Mouse (Mus musculus) liver, embryonic 14.5 days (tissue): Measurements from ENCODE around the gene Capn15. TPM values are rescaled to one million over a fixed set of nuclear protein-coding genes. Genes with fewer than 3 reads are reported as not detected.

Experiments
- ATAC-seq: fragments of 200-750 bp; cut with Nextera tagmentation; 2 replicates; pipeline ENCODE4 v1.8.0; 2017; ENCODE audit warnings: moderate number of reproducible peaks, mild to moderate bottlenecking, moderate library complexity; ENCODE audit not compliant: insufficient read depth
- DNase-seq, 3 experiments: peaks; one replicate each; pipeline ENCODE4 v3.0.0-alpha.2; 2012 to 2013; ENCODE audit warnings: low read depth in 3 of 3, low spot score in 3 of 3
- H3K27ac ChIP-seq: fragments of 300-500 bp; sonication (generic); 2 replicates; pipeline ENCODE4 v1.5.1; 2014; ENCODE audit warnings: moderate library complexity, mild to moderate bottlenecking, control low read depth, inconsistent platforms
- H3K27me3 ChIP-seq: fragments of 300-500 bp; sonication (generic); 2 replicates; pipeline ENCODE4 v1.6.1; 2014; ENCODE audit warnings: mild to moderate bottlenecking, low read length, moderate library complexity; ENCODE audit not compliant: control insufficient read depth, insufficient read depth
- H3K36me3 ChIP-seq: fragments of 300-500 bp; sonication (generic); replicated peaks from 2 replicates; pipeline ENCODE4 v1.6.1; 2014; ENCODE audit warnings: low read depth; ENCODE audit not compliant: control insufficient read depth, insufficient read depth
- H3K4me1 ChIP-seq, 2 experiments: fragments of 200-500 bp in 1 of 2; fragments of 300-500 bp in 1 of 2; sonication (generic) in 1 of 2; replicated peaks; 2 replicates each; pipeline ENCODE4 v1.6.1; 2012 to 2014; ENCODE audit warnings: antibody characterized with exemption in 1 of 2, inconsistent platforms in 1 of 2, low read length in 1 of 2; ENCODE audit not compliant: control insufficient read depth in 2 of 2, insufficient read depth in 2 of 2
- H3K4me2 ChIP-seq: fragments of 300-500 bp; sonication (generic); 2 replicates; pipeline ENCODE4 v1.6.1; 2014; ENCODE audit warnings: low read depth, mild to moderate bottlenecking, control low read depth, moderate library complexity
- H3K4me3 ChIP-seq, 2 experiments: fragments of 200-500 bp in 1 of 2; fragments of 300-500 bp in 1 of 2; sonication (generic) in 1 of 2; 2 replicates each; pipeline ENCODE4 v1.5.1; 2012 to 2014; ENCODE audit warnings: low read depth in 2 of 2, low read length in 2 of 2, mild to moderate bottlenecking in 2 of 2, control low read depth in 1 of 2, inconsistent platforms in 1 of 2, moderate library complexity in 1 of 2; ENCODE audit not compliant: insufficient read depth in 1 of 2
- H3K9ac ChIP-seq: fragments of 300-500 bp; sonication (generic); replicated peaks from 2 replicates; pipeline ENCODE4 v1.6.1; 2014; ENCODE audit warnings: mild to moderate bottlenecking, control low read depth, moderate library complexity
- H3K9me3 ChIP-seq: fragments of 300-500 bp; sonication (generic); 2 replicates; pipeline ENCODE4 v1.6.1; 2016; ENCODE audit warnings: low read length, mixed read lengths; ENCODE audit not compliant: control insufficient read depth
- CTCF ChIP-seq: IDR thresholded peaks from 2 replicates; pipeline ENCODE4 v1.5.1; 2016; ENCODE audit warnings: antibody characterized with exemption, low read depth, control low read depth
- EP300 ChIP-seq: IDR thresholded peaks from 2 replicates; pipeline ENCODE4 v1.6.1; 2016; ENCODE audit warnings: antibody characterized with exemption, low read depth
- WGBS: fragments of 180-500 bp; shearing (Covaris S2); extraction: QIAGEN DNeasy Blood & Tissue Kit; methylation state at CpG from one replicate; pipeline ENCODE4 v1.1.7; 2014; ENCODE audit not compliant: insufficient replicate concordance; 5-methylcytosine and 5-hydroxymethylcytosine counted together
- polyA plus RNA-seq, 2 experiments: library from polyadenylated mRNA; depleted of rRNA in 1 of 2; stranded (reverse) in 1 of 2; unstranded in 1 of 2; fragments of >200 nt; fragmentation: Nextera tagmentation in 1 of 2; extraction: Ambion mirVana in 1 of 2; gene quantifications; 2 replicates each; pipeline versions ENCODE4 v1.2.1 to v1.2.3; 2012 to 2014

Capn15 gene
- polyA plus RNA-seq, 2 experiments, result 7.7 to 8.3 TPM

DNA sequence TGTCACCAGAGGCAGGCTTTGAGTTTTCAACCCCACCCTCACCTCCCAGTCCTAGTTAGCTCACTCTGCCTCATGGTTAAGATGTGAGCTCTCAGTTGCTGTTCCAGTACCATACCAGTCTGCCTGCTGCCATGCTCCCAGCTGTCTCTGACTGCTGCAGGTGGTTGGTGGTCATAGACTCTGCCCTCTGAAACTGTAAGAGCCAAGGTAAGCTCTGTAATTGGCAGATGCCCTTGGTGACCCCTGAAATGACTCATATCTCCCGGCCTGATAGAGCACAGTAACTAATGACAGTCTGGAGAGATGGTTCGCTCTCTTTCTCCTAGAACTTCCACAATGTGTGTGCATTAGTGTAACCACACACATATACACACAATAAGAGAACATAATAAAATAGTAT lies 18.3 kb upstream of the Capn15 start:
- no peak for DNase-seq
- 80% methylated on average over 2 of the region's 2 CpGs for whole genome bisulfite sequencing
- Histone ChIP-seq H3K4me2 (no peak overlapping the region), H3K27me3 (no peaks in the 10 kb centered on the region), H3K4me1 (peaks cover under 1 to 10% of the 10 kb centered on the region in 2 experiments), H3K36me3 (no peaks in the 10 kb centered on the region), H3K9ac (no peak overlapping the region), H3K27ac (no peak overlapping the region), H3K9me3 (no peaks in the 10 kb centered on the region), H3K4me3 (no peak overlapping the region)
- TF ChIP-seq CTCF, result no peak
- no peak for TF ChIP-seq EP300
- ATAC-seq, result no peak

DNA sequence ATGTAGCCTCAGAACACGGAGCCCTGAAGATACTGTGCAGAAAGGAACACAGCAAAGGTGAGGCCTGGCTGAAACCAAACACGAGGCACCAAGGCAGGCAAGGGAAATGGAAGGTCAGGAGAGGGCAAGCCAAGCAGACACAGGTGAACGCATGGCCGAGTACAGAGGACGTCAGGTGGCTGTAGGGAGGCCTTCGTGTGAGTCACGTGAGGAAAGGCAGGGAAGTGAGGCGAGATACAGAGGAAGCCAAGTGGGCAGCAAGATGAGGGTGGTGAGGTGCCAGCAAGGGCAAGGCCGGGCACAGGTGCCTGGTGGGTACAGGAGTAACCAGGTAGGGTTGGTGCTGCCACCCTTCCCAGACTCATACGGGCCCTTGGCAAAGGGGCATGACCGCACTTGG lies 12.8 kb upstream of the Capn15 start:
- no peak overlapping the region for H3K9ac ChIP-seq
- no peak for ATAC-seq

DNA sequence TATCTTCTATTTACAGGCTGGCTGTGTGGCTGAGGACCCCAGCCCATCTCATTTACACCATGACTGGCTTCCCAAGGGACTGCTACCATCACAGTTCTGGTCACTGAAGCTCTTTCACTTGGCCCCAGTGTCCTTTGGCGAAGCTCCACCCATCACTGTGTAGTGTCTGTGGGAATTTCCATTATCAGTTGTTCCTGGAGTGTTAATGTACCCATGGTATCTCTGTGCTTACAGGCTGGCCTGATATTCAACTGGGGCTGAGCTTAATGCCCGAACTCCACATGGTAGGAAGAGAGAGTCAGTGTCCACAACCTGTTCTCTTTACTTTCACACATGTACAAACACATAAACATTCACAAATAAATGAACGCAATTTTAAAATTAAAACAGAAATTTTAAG lies 7.9 kb upstream of the Capn15 start:
- H3K4me3 ChIP-seq, result no peak overlapping the region
- H3K27me3 ChIP-seq, result no peaks in the 10 kb centered on the region
- no peaks in the 10 kb centered on the region for H3K36me3 ChIP-seq
- peaks cover 0 to 12% of the 10 kb centered on the region in 2 experiments; a peak in 3 of 4 replicates for H3K4me1 ChIP-seq
- TF ChIP-seq EP300 (no peak), CTCF (no peak)
- 44% methylated on average over 3 of the region's 3 CpGs for WGBS
- H3K4me2 ChIP-seq, result no peak overlapping the region
- H3K9ac ChIP-seq, result no peak overlapping the region
- DNase-seq, result peak in 1 of 3 experiments; percentile 58
- peak; percentile 63; the same call in 1 of the 2 replicates for ATAC-seq
- H3K9me3 ChIP-seq, result no peaks in the 10 kb centered on the region
- no peak overlapping the region for H3K27ac ChIP-seq

More for the DNA sequence above, 12.8 kb upstream of the Capn15 start:
- H3K27ac ChIP-seq, result no peak overlapping the region
- WGBS, result 73% methylated on average over 11 of the region's 11 CpGs
- no peak overlapping the region for H3K4me3 ChIP-seq
- no peaks in the 10 kb centered on the region for H3K36me3 ChIP-seq
- peaks cover 0 to 5% of the 10 kb centered on the region in 2 experiments; a peak in 3 of 4 replicates for H3K4me1 ChIP-seq
- no peaks in the 10 kb centered on the region for H3K27me3 ChIP-seq
- no peaks in the 10 kb centered on the region for H3K9me3 ChIP-seq
- no peak for TF ChIP-seq EP300
- no peak for DNase-seq
- no peak overlapping the region for H3K4me2 ChIP-seq

DNA sequence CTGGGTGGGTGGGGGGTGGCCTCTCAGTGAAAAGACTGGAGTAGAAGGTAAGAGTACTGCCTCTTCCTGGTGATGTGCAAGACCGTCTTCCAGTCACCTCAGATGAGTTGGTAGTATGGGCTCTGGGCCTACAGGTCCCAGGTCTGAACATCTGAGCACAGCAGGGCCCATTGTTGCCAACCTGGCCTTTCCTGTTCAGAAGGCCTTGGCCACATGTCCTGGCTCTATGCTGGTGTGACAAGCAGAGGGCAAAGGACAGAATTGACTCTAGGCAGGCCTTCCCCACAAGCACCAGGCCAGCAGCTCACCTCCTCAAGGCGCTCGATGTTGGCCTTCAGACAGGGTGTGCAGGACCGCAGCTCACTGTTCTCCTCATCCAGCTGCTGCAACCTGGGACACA lies 6.7 kb upstream of the Capn15 start:
- Histone ChIP-seq H3K36me3 (no peaks in the 10 kb centered on the region), H3K27me3 (no peaks in the 10 kb centered on the region), H3K9ac (no peak overlapping the region), H3K9me3 (no peaks in the 10 kb centered on the region), H3K4me1 (peaks cover 0 to 12% of the 10 kb centered on the region in 2 experiments; a peak in 3 of 4 replicates), H3K27ac (no peak overlapping the region), H3K4me2 (no peak overlapping the region), H3K4me3 (no peak overlapping the region)
- no peak for TF ChIP-seq EP300
- DNase-seq (no peak), ATAC-seq (no peak)
- 94% methylated on average over 4 of the region's 4 CpGs for WGBS

DNA sequence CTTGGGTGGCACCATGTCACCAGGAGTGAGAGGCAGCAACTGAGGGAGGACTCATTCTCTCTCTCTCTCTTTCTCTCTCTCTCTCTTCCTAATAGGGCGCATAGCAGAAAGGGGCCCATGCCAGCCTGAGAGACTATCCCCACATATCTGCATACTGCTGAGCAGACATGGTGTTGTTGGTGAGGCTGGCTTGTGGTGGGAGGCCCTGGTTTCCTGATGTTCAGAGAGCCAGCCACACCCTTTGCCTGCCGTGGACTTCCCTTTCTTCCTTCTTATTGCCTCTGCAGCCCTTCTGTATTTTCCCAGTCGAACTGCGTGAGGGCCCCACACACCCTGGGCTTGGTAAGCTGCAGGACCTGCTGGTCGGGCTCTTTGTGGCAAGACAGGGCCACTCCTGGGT lies 4.7 kb upstream of the Capn15 start:
- H3K27me3 ChIP-seq, result no peaks in the 10 kb centered on the region
- no peaks in the 10 kb centered on the region for H3K36me3 ChIP-seq
- no peak overlapping the region for H3K27ac ChIP-seq
- H3K4me2 ChIP-seq, result no peak overlapping the region
- no peaks in the 10 kb centered on the region for H3K9me3 ChIP-seq
- no peak overlapping the region for H3K4me3 ChIP-seq
- peaks cover 0 to 12% of the 10 kb centered on the region in 2 experiments; a peak in 3 of 4 replicates for H3K4me1 ChIP-seq
- TF ChIP-seq EP300 (no peak), CTCF (no peak)
- ATAC-seq (no peak), DNase-seq (no peak)
- whole genome bisulfite sequencing, result 20% methylated on average over 5 of the region's 5 CpGs
- no peak overlapping the region for H3K9ac ChIP-seq
